Mouse (Mus musculus): Measurements from ENCODE around the gene Ccno.

GRCm38 (mm10) chr13:112987532-112987943, at the start of gene Ccno:
- TF ChIP-seq POLR2A (IDR thresholded peaks at IDR 0.05; ENCODE audit: borderline replicate concordance, extremely low read depth, low read depth, low read length) (peak; percentile 82; the same call in 1 of the 2 replicates), CTCF (IDR thresholded peaks at IDR 0.05; ENCODE audit: insufficient read depth, low read length) (no peak)

Data from lung, adult 2 months (tissue).